Mouse (Mus musculus): Measurements from ENCODE around the gene Armc2.

GRCm38 (mm10) chr10:42044574-42044973 lies 26.3 kb upstream of the Armc2 start:
- TF ChIP-seq RCOR1 (IDR thresholded peaks at IDR 0.05; ENCODE audit: low read depth, low read length) = no peak
- no peak for TF ChIP-seq MAFK (IDR thresholded peaks at IDR 0.05; ENCODE audit: borderline replicate concordance, low read depth, low read length)
- no peak for TF ChIP-seq CTCF (IDR thresholded peaks at IDR 0.05 in 2 of 3, conservative IDR thresholded peaks at IDR 0.05 in 1 of 3; ENCODE audit: control insufficient read depth in 1 of 3, insufficient read depth in 1 of 3, low read depth in 2 of 3, low read length in 3 of 3, poor library complexity in 1 of 3, severe bottlenecking in 1 of 3)
- no peak for TF ChIP-seq POLR2A (IDR thresholded peaks at IDR 0.05; ENCODE audit: control insufficient read depth in 1 of 2, insufficient read depth in 1 of 2, low read depth in 1 of 2, low read length in 2 of 2, poor library complexity in 1 of 2)
- TF ChIP-seq MAX (IDR thresholded peaks at IDR 0.05; ENCODE audit: low read length) = no peak
- no peak for TF ChIP-seq ZMIZ1 (IDR thresholded peaks at IDR 0.05; ENCODE audit: low read depth, low read length)
- TF ChIP-seq CHD2 (IDR thresholded peaks at IDR 0.05; ENCODE audit: low read length) = no peak
- no peak for TF ChIP-seq JUND (IDR thresholded peaks at IDR 0.05; ENCODE audit: low read depth, low read length)
- TF ChIP-seq ELF1 (IDR thresholded peaks at IDR 0.05; ENCODE audit: low read depth, low read length) = no peak
- no peak for TF ChIP-seq SIN3A (IDR thresholded peaks at IDR 0.05; ENCODE audit: low read length)
- TF ChIP-seq ZKSCAN1 (IDR thresholded peaks at IDR 0.05; ENCODE audit: low read depth, low read length) = no peak
- no peak for TF ChIP-seq MAZ (IDR thresholded peaks at IDR 0.05; ENCODE audit: low read depth, low read length)
- TF ChIP-seq POLR2AphosphoS5 (IDR thresholded peaks at IDR 0.05; ENCODE audit: borderline replicate concordance, low read depth, low read length) = no peak

Measured in MEL (cell line).